Mouse (Mus musculus) E14TG2a.4 (cell line): ENCODE results near the gene Snx32.

ENCODE experiments used
- CTCF ChIP-seq: conservative IDR thresholded peaks from 2 replicates; pipeline ENCODE4 v1.5.1; 2014; ENCODE audit warnings: low read length
- NANOG ChIP-seq: IDR thresholded peaks from 2 replicates; pipeline ENCODE4 v1.6.1; 2014; ENCODE audit warnings: borderline replicate concordance, low read length, mixed read lengths
- POU5F1 ChIP-seq: IDR thresholded peaks from 2 replicates; pipeline ENCODE4 v1.6.1; 2014; ENCODE audit warnings: low read length, borderline replicate concordance

- TF ChIP-seq CTCF = no peak
- TF ChIP-seq NANOG = no peak
- no peak for TF ChIP-seq POU5F1
These were observed 35.1 kb downstream of the Snx32 start for GRCm38 (mm10) chr19:5475069-5475714.
